In the genomic region with DNA sequence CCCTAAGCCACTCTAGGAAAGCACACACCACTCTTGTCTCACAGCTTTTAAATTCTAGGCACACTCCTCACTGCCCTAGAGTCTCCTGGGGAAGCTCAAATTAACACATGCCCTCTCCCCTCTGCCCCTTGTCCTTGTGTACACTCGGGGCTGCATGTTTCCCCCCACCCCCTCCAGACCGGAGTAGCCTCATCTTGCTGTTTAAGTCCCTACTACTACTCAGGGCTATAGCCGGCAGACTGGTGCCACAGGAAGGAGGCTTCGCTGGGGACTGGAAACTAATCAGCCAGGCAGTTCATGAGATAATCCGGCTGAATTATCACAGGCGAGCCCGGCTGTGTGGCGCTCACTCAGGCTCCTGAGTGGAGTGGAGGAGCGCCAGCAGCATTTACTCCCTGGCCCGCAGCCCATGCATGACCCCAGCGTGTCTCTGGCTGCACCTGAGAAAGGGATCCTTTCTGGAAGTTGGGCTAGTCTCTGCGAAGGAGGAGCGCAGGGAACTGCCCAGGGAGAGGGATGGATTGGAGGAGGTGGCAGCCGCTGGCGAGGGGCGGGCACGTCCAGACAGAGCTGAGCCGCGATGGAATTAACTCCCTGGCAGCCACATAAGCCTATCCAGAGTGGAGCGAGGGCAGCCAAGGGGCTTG, we compare ENCODE assay signal across 9 mouse cellular contexts. TPM values are rescaled to one million over a fixed set of nuclear protein-coding genes. Genes with fewer than 3 reads are reported as not detected.
DNase-seq lines count a peak whose midpoint lies in the region; ATAC-seq and TF ChIP-seq lines count a peak whose summit lies in the region.
"Had no signal": no experiment of that assay in that cellular context is flagged by ENCODE, and none has a peak within 500 bp of the region (broad histone marks: within the 10 kb centered on the region; RNA-seq: fewer than 3 reads in every experiment).

TSS of gene Ano2 (plus strand) at position 363 of the 647 bp plus-strand sequence.

- TF ChIP-seq POLR2A in kidney, adult 2 months (IDR thresholded peaks at IDR 0.05; ENCODE audit: low read depth, low read length) = no peak
- no peak for TF ChIP-seq POLR2A in brain, embryonic 14.5 days (IDR thresholded peaks at IDR 0.05; ENCODE audit: borderline replicate concordance, extremely low read depth, insufficient read depth, insufficient read length, poor library complexity, severe bottlenecking)

- H3K4me3 ChIP-seq in kidney, adult 2 months (ENCODE audit: insufficient read depth, low read depth, low read length) = no peak within 1 kb of the TSS
- H3K4me3 ChIP-seq in embryonic facial prominence, embryonic 12.5 days = peak within 1 kb of the TSS; percentile 22
- peak within 1 kb of the TSS; percentile 39 for H3K4me3 ChIP-seq in limb, embryonic 10.5 days

- no peak for TF ChIP-seq CTCF in kidney, adult 2 months (conservative IDR thresholded peaks at IDR 0.05; ENCODE audit: insufficient read depth, insufficient read length, low read depth, low read length)
- no peak for TF ChIP-seq CTCF in brain, embryonic 14.5 days (IDR thresholded peaks at IDR 0.05; ENCODE audit: borderline replicate concordance, extremely low read depth, insufficient read depth, insufficient read length)

- ATAC-seq in embryonic facial prominence, embryonic 12.5 days (ENCODE audit: insufficient number of reproducible peaks, insufficient read depth, low FRiP score, low TSS enrichment) = peak; percentile 64; the same call in 1 of the 2 replicates
- no peak for ATAC-seq in CD4-positive, CD25-positive, alpha-beta regulatory T cell, adult 4 months
- ATAC-seq: Patski had no signal

- H3K36me3 ChIP-seq in kidney, adult 2 months (ENCODE audit: control insufficient read depth, insufficient read depth, low read length) = no peaks in the 10 kb centered on the region
- no peaks in the 10 kb centered on the region for H3K36me3 ChIP-seq in embryonic facial prominence, embryonic 12.5 days
- no peaks in the 10 kb centered on the region for H3K36me3 ChIP-seq in limb, embryonic 10.5 days

- no peak within 1 kb of the TSS for H3K27ac ChIP-seq in kidney, adult 2 months (ENCODE audit: insufficient read depth, low read depth, low read length)
- no peak within 1 kb of the TSS for H3K27ac ChIP-seq in embryonic facial prominence, embryonic 12.5 days
- H3K27ac ChIP-seq in limb, embryonic 10.5 days = no peak within 1 kb of the TSS

- WGBS in kidney, adult 2 months = 6% methylated on average over 20 of the region's 20 CpGs
- 2% methylated on average over 20 of the region's 20 CpGs for WGBS in embryonic facial prominence, embryonic 12.5 days
- 4% methylated on average over 20 of the region's 20 CpGs for WGBS in limb, embryonic 10.5 days

- no peaks in the 10 kb centered on the region for H3K9me3 ChIP-seq in embryonic facial prominence, embryonic 12.5 days
- H3K9me3 ChIP-seq in limb, embryonic 10.5 days (replicated peaks) = no peaks in the 10 kb centered on the region

- H3K9ac ChIP-seq in embryonic facial prominence, embryonic 12.5 days = no peak within 1 kb of the TSS; the same call in 1 of the 2 replicates

- peak; percentile 12 for DNase-seq in kidney, postnatal 10 days
- no peak for DNase-seq in kidney, adult 2 months
- peak; percentile 68 for DNase-seq in brain, embryonic 14.5 days (ENCODE audit: low read depth)
- DNase-seq in limb, embryonic 10.5 days (ENCODE audit: low spot score) = peak; percentile 50
- peak; percentile 83 for DNase-seq in retina, postnatal 1 day
- no peak for DNase-seq in spleen, postnatal 4 days (ENCODE audit: low spot score in 2 of 2)

- H3K4me2 ChIP-seq in embryonic facial prominence, embryonic 12.5 days (replicated peaks) = peak within 1 kb of the TSS; percentile 53

- H3K4me1 ChIP-seq in kidney, adult 2 months (ENCODE audit: control insufficient read depth, insufficient read depth, low read length) = no peaks in the 10 kb centered on the region
- peaks cover 14% of the 10 kb centered on the region for H3K4me1 ChIP-seq in embryonic facial prominence, embryonic 12.5 days
- H3K4me1 ChIP-seq in limb, embryonic 10.5 days = peaks cover 15% of the 10 kb centered on the region

- H3K27me3 ChIP-seq in kidney, adult 2 months (replicated peaks; ENCODE audit: control insufficient read depth, insufficient read depth, low read length) = no peaks in the 10 kb centered on the region
- 0 out of 2 replicates have a peak, but pooled peaks cover 4% of the 10 kb centered on the region for H3K27me3 ChIP-seq in embryonic facial prominence, embryonic 12.5 days
- peaks cover 31% of the 10 kb centered on the region for H3K27me3 ChIP-seq in limb, embryonic 10.5 days (ENCODE audit: low read depth, poor library complexity, severe bottlenecking)

RNA-seq across cellular contexts. Expression of gene Ano2, which starts in this region (rescaled TPM):
- polyA plus RNA-seq in kidney, adult 2 months (2012; rRNA removed) = 0.04 and 0.08 TPM in 2 replicates
- polyA plus RNA-seq in brain, embryonic 14.5 days (2012; rRNA removed) = 0.18 and 0.24 TPM in 2 replicates
- polyA plus RNA-seq in embryonic facial prominence, embryonic 12.5 days (2016; fragmentation: Nextera tagmentation; extraction: Ambion mirVana) = 0.35 and 0.64 TPM in 2 replicates
- 0.20 and 0.53 TPM in 2 replicates for polyA plus RNA-seq in limb, embryonic 10.5 days (2016; fragmentation: Nextera tagmentation; extraction: Ambion mirVana)
- polyA plus RNA-seq in CD4-positive, CD25-positive, alpha-beta regulatory T cell, adult 4 months (2017; shearing (Covaris generic)) = not detected

Comparison
In these comparisons a context has a peak if more than half of its experiments do, and no peak if none do; other contexts are left out.
1. DNase-seq: peak in kidney, postnatal 10 days (single experiment) and retina, postnatal 1 day (single experiment); none in kidney, adult 2 months (single experiment) and spleen, postnatal 4 days (0 of 2).
2. Peak in DNase-seq in brain, embryonic 14.5 days; RNA of the gene not detected or under 1 TPM.
3. Peak in ATAC-seq, H3K4me3 ChIP-seq and H3K4me2 ChIP-seq in embryonic facial prominence, embryonic 12.5 days; RNA of the gene not detected or under 1 TPM.
4. Peak in DNase-seq and H3K4me3 ChIP-seq in limb, embryonic 10.5 days; RNA of the gene not detected or under 1 TPM.